Mouse (Mus musculus): Measurements from ENCODE around the gene Gse1.

DNA sequence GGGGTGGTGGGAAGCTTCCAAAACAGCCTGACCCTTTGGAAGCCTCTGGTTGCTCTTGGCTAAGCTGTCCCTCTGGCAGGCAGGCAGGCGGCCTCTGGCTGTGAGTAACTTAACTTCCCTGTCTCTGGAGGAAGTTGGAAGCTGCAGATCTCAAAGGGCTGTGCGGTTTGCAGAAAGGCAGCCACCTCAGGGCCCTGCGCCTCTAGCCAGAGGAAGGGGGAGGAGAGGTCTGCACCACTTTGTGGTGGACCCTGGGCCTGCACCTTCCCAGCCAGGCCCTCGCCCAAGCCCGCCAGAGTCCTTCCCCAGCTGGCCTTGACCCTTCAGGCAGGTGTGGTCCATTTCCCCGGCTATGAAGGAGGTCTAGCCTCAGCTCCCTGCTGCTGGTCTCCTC is 311.1 kb downstream of the Gse1 start:
- TF ChIP-seq TAL1 (IDR thresholded peaks at IDR 0.05; ENCODE audit: low read length) (no peak), GATA1 (IDR thresholded peaks at IDR 0.05; ENCODE audit: low read length) (no peak)
